Mouse (Mus musculus) forebrain, embryonic 13.5 days (tissue): Measurements from ENCODE around the gene Slc26a3. TPM values are rescaled to one million over a fixed set of nuclear protein-coding genes. Genes with fewer than 3 reads are reported as not detected.

Experiments used
- ATAC-seq: fragments of 200-750 bp; cut with Nextera tagmentation; 2 replicates; pipeline ENCODE4 v1.8.0; 2017
- H3K27ac ChIP-seq: fragments of 300-500 bp; sonication (generic); 2 replicates; pipeline ENCODE4 v1.5.1; 2015; ENCODE audit warnings: inconsistent platforms, mild to moderate bottlenecking, moderate library complexity
- H3K27me3 ChIP-seq: fragments of 300-500 bp; sonication (generic); 2 replicates; pipeline ENCODE4 v1.6.1; 2015; ENCODE audit warnings: mild to moderate bottlenecking, inconsistent platforms
- H3K36me3 ChIP-seq: fragments of 300-500 bp; sonication (generic); 2 replicates; pipeline ENCODE4 v1.6.1; 2015; ENCODE audit warnings: mild to moderate bottlenecking, inconsistent platforms; ENCODE audit not compliant: poor library complexity, severe bottlenecking
- H3K4me1 ChIP-seq: fragments of 300-500 bp; sonication (generic); 2 replicates; pipeline ENCODE4 v1.6.1; 2015; ENCODE audit warnings: inconsistent platforms
- H3K4me2 ChIP-seq: fragments of 300-500 bp; sonication (generic); 2 replicates; pipeline ENCODE4 v1.6.1; 2015; ENCODE audit warnings: inconsistent platforms, mild to moderate bottlenecking, moderate library complexity
- H3K4me3 ChIP-seq: fragments of 300-500 bp; sonication (generic); 2 replicates; pipeline ENCODE4 v1.5.1; 2015; ENCODE audit warnings: mild to moderate bottlenecking, inconsistent platforms
- H3K9ac ChIP-seq: fragments of 300-500 bp; sonication (generic); 2 replicates; pipeline ENCODE4 v1.6.1; 2015; ENCODE audit warnings: mild to moderate bottlenecking, inconsistent platforms
- H3K9me3 ChIP-seq: fragments of 300-500 bp; sonication (generic); replicated peaks from 2 replicates; pipeline ENCODE4 v1.6.1; 2016; ENCODE audit warnings: inconsistent platforms
- WGBS: fragments of 180-500 bp; shearing (Covaris S2); methylation state at CpG from one replicate; pipeline ENCODE4 v1.1.7; 2015; 5-methylcytosine and 5-hydroxymethylcytosine counted together
- polyA plus RNA-seq: library from polyadenylated mRNA; unstranded; fragments of >200 nt; fragmentation: Nextera tagmentation; extraction: Ambion mirVana; gene quantifications from 2 replicates; pipeline ENCODE4 v1.2.1, GENCODE M21; 2015

Slc26a3 gene
- polyA plus RNA-seq: 0.09 TPM in 1 of 2 replicates, not detected in the other

- Histone ChIP-seq H3K36me3 (no peaks in the 10 kb centered on the region), H3K4me3 (no peak within 1 kb of the TSS), H3K27ac (no peak within 1 kb of the TSS), H3K9me3 (no peaks in the 10 kb centered on the region), H3K27me3 (no peaks in the 10 kb centered on the region), H3K9ac (no peak within 1 kb of the TSS), H3K4me1 (no peaks in the 10 kb centered on the region), H3K4me2 (no peak within 1 kb of the TSS)
- WGBS: 88% methylated on average over 3 of the region's 3 CpGs
- ATAC-seq: no peak
These were observed at the start of gene Slc26a3 for GRCm38 (mm10) chr12:31390571-31390970. Gene Slc26a3, plus strand, starts transcription at chr12:31390871.

- Histone ChIP-seq H3K9me3 (no peaks in the 10 kb centered on the region), H3K27ac (no peak overlapping the region)
- ATAC-seq: no peak
These were observed 40.3 kb upstream of the Slc26a3 start for GRCm38 (mm10) chr12:31350191-31350943.

GRCm38 (mm10) chr12:31350944-31351928 lies 39.4 kb upstream of the Slc26a3 start, which contains the start of gene Dld:
Gene Dld, minus strand, starts transcription at chr12:31351453.
- Histone ChIP-seq H3K9me3 (no peaks in the 10 kb centered on the region), H3K4me1 (peaks cover 15% of the 10 kb centered on the region)

More at GRCm38 (mm10) chr12:31350191-31350943, 40.3 kb upstream of the Slc26a3 start:
- peak overlapping the region; percentile 95 for H3K4me2 ChIP-seq
- H3K9ac ChIP-seq: peak overlapping the region; percentile 96
- H3K4me1 ChIP-seq: peaks cover 15% of the 10 kb centered on the region
- 25% methylated on average over 15 of the region's 15 CpGs for WGBS
- H3K4me3 ChIP-seq: peak overlapping the region; percentile 99
- H3K27me3 ChIP-seq: no peaks in the 10 kb centered on the region
- H3K36me3 ChIP-seq: peaks cover 12% of the 10 kb centered on the region

GRCm38 (mm10) chr12:31366428-31366827 lies 24.2 kb upstream of the Slc26a3 start:
- Histone ChIP-seq H3K27ac (no peak overlapping the region; the same call in 1 of the 2 replicates), H3K27me3 (no peaks in the 10 kb centered on the region), H3K36me3 (no peaks in the 10 kb centered on the region), H3K4me2 (no peak overlapping the region), H3K9ac (no peak overlapping the region), H3K4me1 (no peaks in the 10 kb centered on the region), H3K4me3 (no peak overlapping the region), H3K9me3 (no peaks in the 10 kb centered on the region)
- 52% methylated on average over 3 of the region's 3 CpGs for WGBS
- ATAC-seq: 0 out of 2 replicates have a peak, but pooled peaks have one; percentile 8

More at GRCm38 (mm10) chr12:31350944-31351928, 39.4 kb upstream of the Slc26a3 start, which contains the start of gene Dld:
- Histone ChIP-seq H3K36me3 (peaks cover 12% of the 10 kb centered on the region), H3K27me3 (no peaks in the 10 kb centered on the region), H3K27ac (peak within 1 kb of the TSS; percentile 69), H3K9ac (peak within 1 kb of the TSS; percentile 96), H3K4me3 (peak within 1 kb of the TSS; percentile 99), H3K4me2 (peak within 1 kb of the TSS; percentile 95)
- ATAC-seq: peak; percentile 100
- WGBS: 6% methylated on average over 63 of the region's 66 CpGs

- Histone ChIP-seq H3K36me3 (no peaks in the 10 kb centered on the region), H3K27ac (no peak overlapping the region), H3K4me2 (no peak overlapping the region), H3K27me3 (no peaks in the 10 kb centered on the region), H3K4me1 (no peaks in the 10 kb centered on the region), H3K9me3 (no peaks in the 10 kb centered on the region), H3K4me3 (no peak overlapping the region), H3K9ac (no peak overlapping the region)
- WGBS: 86% methylated on average over 5 of the region's 5 CpGs
- no peak for ATAC-seq
These were observed 22.9 kb upstream of the Slc26a3 start for GRCm38 (mm10) chr12:31367721-31368120.

GRCm38 (mm10) chr12:31369118-31369517 lies 21.6 kb upstream of the Slc26a3 start:
- Histone ChIP-seq H3K9me3 (no peaks in the 10 kb centered on the region), H3K4me3 (no peak overlapping the region), H3K27me3 (no peaks in the 10 kb centered on the region), H3K4me1 (no peaks in the 10 kb centered on the region), H3K36me3 (no peaks in the 10 kb centered on the region), H3K4me2 (no peak overlapping the region), H3K27ac (no peak overlapping the region), H3K9ac (no peak overlapping the region)
- WGBS: 100% methylated on average over 1 of the region's 1 CpGs
- ATAC-seq: no peak

- H3K27me3 ChIP-seq: no peaks in the 10 kb centered on the region
- H3K4me1 ChIP-seq: no peaks in the 10 kb centered on the region
- 92% methylated on average over 7 of the region's 7 CpGs for WGBS
- no peak overlapping the region for H3K4me3 ChIP-seq
- no peak overlapping the region for H3K27ac ChIP-seq
- no peaks in the 10 kb centered on the region for H3K9me3 ChIP-seq
- ATAC-seq: no peak
- no peak overlapping the region for H3K9ac ChIP-seq
- no peaks in the 10 kb centered on the region for H3K36me3 ChIP-seq
- H3K4me2 ChIP-seq: no peak overlapping the region
These were observed 21.0 kb upstream of the Slc26a3 start for GRCm38 (mm10) chr12:31369656-31370055.

GRCm38 (mm10) chr12:31374603-31375282 lies 15.9 kb upstream of the Slc26a3 start:
- peaks cover 6% of the 10 kb centered on the region for H3K4me1 ChIP-seq
- 33% methylated on average over 9 of the region's 9 CpGs for WGBS

GRCm38 (mm10) chr12:31375283-31375615 lies 15.4 kb upstream of the Slc26a3 start:
- H3K27me3 ChIP-seq: no peaks in the 10 kb centered on the region
- no peaks in the 10 kb centered on the region for H3K36me3 ChIP-seq
- peak; percentile 14; the same call in 1 of the 2 replicates for ATAC-seq
- H3K9me3 ChIP-seq: no peaks in the 10 kb centered on the region
- H3K4me2 ChIP-seq: no peak overlapping the region
- WGBS: 78% methylated on average over 4 of the region's 4 CpGs
- H3K27ac ChIP-seq: no peak overlapping the region
- peaks cover 6% of the 10 kb centered on the region for H3K4me1 ChIP-seq
- H3K9ac ChIP-seq: no peak overlapping the region
- H3K4me3 ChIP-seq: no peak overlapping the region

More at GRCm38 (mm10) chr12:31374603-31375282, 15.9 kb upstream of the Slc26a3 start:
- Histone ChIP-seq H3K9me3 (no peaks in the 10 kb centered on the region), H3K4me3 (no peak overlapping the region), H3K4me2 (peak overlapping the region; percentile 31; the same call in 1 of the 2 replicates), H3K36me3 (no peaks in the 10 kb centered on the region), H3K9ac (0 out of 2 replicates have a peak overlapping the region, but pooled peaks have one; percentile 9), H3K27ac (no peak overlapping the region), H3K27me3 (no peaks in the 10 kb centered on the region)
- ATAC-seq: peak; percentile 83

- WGBS: 13% methylated on average over 13 of the region's 13 CpGs
- ATAC-seq: 0 out of 2 replicates have a peak, but pooled peaks have one; percentile 48
- H3K4me3 ChIP-seq: peak overlapping the region; percentile 29
- H3K36me3 ChIP-seq: no peaks in the 10 kb centered on the region
- peak overlapping the region; percentile 53 for H3K4me2 ChIP-seq
- no peaks in the 10 kb centered on the region for H3K27me3 ChIP-seq
- H3K4me1 ChIP-seq: peaks cover 6% of the 10 kb centered on the region
- no peak overlapping the region for H3K27ac ChIP-seq
- H3K9ac ChIP-seq: peak overlapping the region; percentile 35
- H3K9me3 ChIP-seq: no peaks in the 10 kb centered on the region
These were observed 14.2 kb upstream of the Slc26a3 start for GRCm38 (mm10) chr12:31376326-31376950.

- no peak overlapping the region for H3K4me3 ChIP-seq
- no peak overlapping the region for H3K9ac ChIP-seq
- H3K27me3 ChIP-seq: no peaks in the 10 kb centered on the region
- no peak overlapping the region for H3K27ac ChIP-seq
- no peaks in the 10 kb centered on the region for H3K9me3 ChIP-seq
- ATAC-seq: no peak
- no peak overlapping the region for H3K4me2 ChIP-seq
- peaks cover 6% of the 10 kb centered on the region for H3K4me1 ChIP-seq
- H3K36me3 ChIP-seq: no peaks in the 10 kb centered on the region
- WGBS: 81% methylated on average over 11 of the region's 11 CpGs
These were observed 13.4 kb upstream of the Slc26a3 start for GRCm38 (mm10) chr12:31377241-31377640.
